Mouse (Mus musculus) stomach, embryonic 14.5 days (tissue): ENCODE data around the gene Trp53i11. TPM values are rescaled to one million over a fixed set of nuclear protein-coding genes. Genes with fewer than 3 reads are reported as not detected.

Experiments
- ATAC-seq: fragments of 200-750 bp; cut with Nextera tagmentation; 2 replicates; pipeline ENCODE4 v1.8.0; 2017; ENCODE audit warnings: low read depth, moderate TSS enrichment; ENCODE audit not compliant: insufficient number of reproducible peaks, insufficient read depth, low FRiP score
- H3K27ac ChIP-seq: fragments of 300-500 bp; sonication (generic); 2 replicates; pipeline ENCODE4 v1.5.1; 2014; ENCODE audit warnings: mild to moderate bottlenecking, low read length, moderate library complexity, mixed read lengths
- H3K27me3 ChIP-seq: fragments of 300-500 bp; sonication (generic); 2 replicates; pipeline ENCODE4 v1.6.1; 2014; ENCODE audit warnings: low read length, control low read depth, mixed read lengths; ENCODE audit not compliant: control insufficient read depth, insufficient read depth
- H3K36me3 ChIP-seq: fragments of 300-500 bp; sonication (generic); 2 replicates; pipeline ENCODE4 v1.6.1; 2014; ENCODE audit warnings: mild to moderate bottlenecking, control low read depth, low read length, moderate library complexity, mixed read lengths; ENCODE audit not compliant: control insufficient read depth, insufficient read depth
- H3K4me1 ChIP-seq: fragments of 300-500 bp; sonication (generic); 2 replicates; pipeline ENCODE4 v1.6.1; 2014; ENCODE audit warnings: low read length, control low read depth, mixed read lengths; ENCODE audit not compliant: control insufficient read depth, insufficient read depth
- H3K4me2 ChIP-seq: fragments of 300-500 bp; sonication (generic); replicated peaks from 2 replicates; pipeline ENCODE4 v1.6.1; 2014; ENCODE audit warnings: low read depth, low read length, control low read depth
- H3K4me3 ChIP-seq: fragments of 300-500 bp; sonication (generic); 2 replicates; pipeline ENCODE4 v1.5.1; 2014; ENCODE audit warnings: low read depth, low read length, control low read depth
- H3K9ac ChIP-seq: fragments of 300-500 bp; sonication (generic); replicated peaks from 2 replicates; pipeline ENCODE4 v1.6.1; 2014; ENCODE audit warnings: low read depth, mild to moderate bottlenecking, control low read depth, low read length, moderate library complexity, mixed read lengths
- H3K9me3 ChIP-seq: fragments of 300-500 bp; sonication (generic); 2 replicates; pipeline ENCODE4 v1.6.1; 2016; ENCODE audit warnings: low read depth, low read length, control low read depth; ENCODE audit not compliant: control insufficient read depth
- WGBS: fragments of 180-500 bp; shearing (Covaris S2); extraction: QIAGEN DNeasy Blood & Tissue Kit; methylation state at CpG from one replicate; pipeline ENCODE4 v1.1.7; 2014; 5-methylcytosine and 5-hydroxymethylcytosine counted together
- polyA plus RNA-seq: library from polyadenylated mRNA; unstranded; fragments of >200 nt; fragmentation: Nextera tagmentation; extraction: Ambion mirVana; gene quantifications from 2 replicates; pipeline ENCODE4 v1.2.1, GENCODE M21; 2014

The Trp53i11 gene
- polyA plus RNA-seq, 1 experiment from 2014 or later: 56.6 TPM

DNA sequence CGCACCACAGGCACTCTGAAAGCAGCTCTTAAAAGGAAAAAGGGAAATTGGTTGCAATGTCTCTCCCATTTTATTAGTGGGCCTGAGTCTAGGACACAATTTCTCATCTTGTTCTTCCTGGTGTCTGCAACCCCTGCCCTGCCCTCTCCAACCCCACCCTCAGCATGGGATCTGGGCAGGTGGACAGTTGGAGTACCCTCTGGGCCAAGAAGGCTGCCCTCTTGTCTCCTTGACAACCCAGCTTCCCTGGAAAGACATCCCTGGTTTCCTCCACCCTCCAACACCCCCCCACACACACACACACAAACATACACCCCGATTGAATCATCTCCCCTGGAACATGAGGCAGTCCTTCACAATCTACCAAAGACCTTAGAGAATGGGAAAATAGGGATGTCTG, 11.6 kb upstream of the Trp53i11 start:
- no peaks in the 10 kb centered on the region for H3K9me3 ChIP-seq
- H3K4me3 ChIP-seq: no peak overlapping the region
- 61% methylated on average over 2 of the region's 2 CpGs for WGBS
- no peaks in the 10 kb centered on the region for H3K36me3 ChIP-seq
- H3K4me1 ChIP-seq: peaks cover 48% of the 10 kb centered on the region
- H3K4me2 ChIP-seq: no peak overlapping the region
- H3K27ac ChIP-seq: no peak overlapping the region
- no peak for ATAC-seq
- no peaks in the 10 kb centered on the region for H3K27me3 ChIP-seq
- no peak overlapping the region for H3K9ac ChIP-seq

DNA sequence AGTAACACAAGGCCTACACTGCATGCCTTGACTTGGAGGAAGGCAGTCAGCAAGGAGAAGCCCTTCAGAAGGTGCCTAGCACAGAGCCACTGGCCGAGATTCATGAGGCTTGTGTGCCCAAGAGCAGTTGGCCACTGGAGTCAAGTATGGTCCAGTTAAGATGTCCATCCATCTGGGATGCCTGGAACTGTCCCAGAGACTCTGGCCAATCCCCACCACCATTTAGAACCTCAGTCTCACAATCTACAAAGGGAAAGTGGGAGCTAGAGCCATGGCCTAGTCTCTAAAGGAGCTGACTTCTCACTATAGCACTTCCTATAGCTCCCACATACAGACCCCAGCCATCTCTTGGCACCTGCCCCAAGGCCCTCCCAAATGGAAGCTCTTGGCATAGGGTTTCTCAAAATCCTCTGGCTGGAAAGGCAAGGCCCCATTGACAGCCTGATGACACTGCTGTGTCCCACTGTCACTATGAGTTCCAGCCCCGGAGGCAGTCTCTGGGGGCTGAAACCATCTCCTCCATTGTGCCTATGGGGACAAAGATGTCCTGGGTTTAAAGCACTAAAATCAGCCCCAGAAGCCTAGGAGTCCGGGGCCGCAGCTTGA, 11.1 kb upstream of the Trp53i11 start:
- H3K27me3 ChIP-seq: no peaks in the 10 kb centered on the region
- no peak overlapping the region for H3K9ac ChIP-seq
- no peak for ATAC-seq
- H3K4me3 ChIP-seq: no peak overlapping the region
- peak overlapping the region; percentile 22; the same call in 1 of the 2 replicates for H3K4me2 ChIP-seq
- no peak overlapping the region for H3K27ac ChIP-seq
- H3K4me1 ChIP-seq: peaks cover 46% of the 10 kb centered on the region
- H3K9me3 ChIP-seq: no peaks in the 10 kb centered on the region
- no peaks in the 10 kb centered on the region for H3K36me3 ChIP-seq
- 34% methylated on average over 4 of the region's 4 CpGs for WGBS

DNA sequence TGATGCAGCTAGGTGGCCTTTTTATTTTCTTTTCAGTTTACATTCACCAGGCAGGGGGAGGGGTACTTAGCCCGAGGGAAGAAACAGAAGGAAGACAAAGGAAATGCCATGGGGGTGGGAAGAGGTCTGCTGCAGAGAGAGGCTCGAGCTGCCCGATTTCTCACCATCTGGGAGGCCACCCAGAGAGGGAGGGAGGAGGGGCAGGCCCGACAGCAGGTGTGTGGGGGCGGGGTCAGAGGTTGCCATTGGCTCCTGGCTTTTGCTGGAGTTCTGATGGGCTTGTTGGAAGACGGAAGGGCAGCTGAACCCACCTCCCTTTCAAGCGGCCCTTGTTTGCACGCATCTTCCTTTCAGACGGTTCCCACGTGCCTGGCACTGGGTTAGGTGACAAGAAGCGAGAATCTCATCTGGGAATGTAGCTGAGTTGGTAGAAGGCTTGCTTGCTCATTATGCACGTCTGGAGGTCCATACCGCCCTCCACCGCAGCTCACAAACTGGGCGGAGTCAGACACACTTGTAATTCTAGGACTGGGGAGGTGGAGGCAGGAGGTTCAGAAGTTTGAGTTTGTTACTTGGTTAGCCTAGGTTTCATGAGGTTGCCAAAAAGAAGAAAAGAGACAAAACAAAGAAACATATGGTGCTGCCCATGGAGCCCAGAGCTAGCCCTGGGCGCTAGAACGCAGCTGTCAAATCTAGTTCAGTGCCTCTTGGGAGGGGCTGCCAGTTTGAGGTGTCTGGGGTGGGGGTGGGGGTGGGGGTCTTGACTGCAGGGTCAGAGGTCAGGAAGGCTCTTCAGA, 10.3 kb upstream of the Trp53i11 start:
- Histone ChIP-seq H3K27me3 (no peaks in the 10 kb centered on the region), H3K4me2 (peak overlapping the region; percentile 22; the same call in 1 of the 2 replicates), H3K27ac (no peak overlapping the region), H3K4me3 (no peak overlapping the region), H3K4me1 (peaks cover 43% of the 10 kb centered on the region), H3K9me3 (no peaks in the 10 kb centered on the region), H3K36me3 (no peaks in the 10 kb centered on the region), H3K9ac (no peak overlapping the region)
- WGBS: 9% methylated on average over 17 of the region's 17 CpGs
- no peak for ATAC-seq

DNA sequence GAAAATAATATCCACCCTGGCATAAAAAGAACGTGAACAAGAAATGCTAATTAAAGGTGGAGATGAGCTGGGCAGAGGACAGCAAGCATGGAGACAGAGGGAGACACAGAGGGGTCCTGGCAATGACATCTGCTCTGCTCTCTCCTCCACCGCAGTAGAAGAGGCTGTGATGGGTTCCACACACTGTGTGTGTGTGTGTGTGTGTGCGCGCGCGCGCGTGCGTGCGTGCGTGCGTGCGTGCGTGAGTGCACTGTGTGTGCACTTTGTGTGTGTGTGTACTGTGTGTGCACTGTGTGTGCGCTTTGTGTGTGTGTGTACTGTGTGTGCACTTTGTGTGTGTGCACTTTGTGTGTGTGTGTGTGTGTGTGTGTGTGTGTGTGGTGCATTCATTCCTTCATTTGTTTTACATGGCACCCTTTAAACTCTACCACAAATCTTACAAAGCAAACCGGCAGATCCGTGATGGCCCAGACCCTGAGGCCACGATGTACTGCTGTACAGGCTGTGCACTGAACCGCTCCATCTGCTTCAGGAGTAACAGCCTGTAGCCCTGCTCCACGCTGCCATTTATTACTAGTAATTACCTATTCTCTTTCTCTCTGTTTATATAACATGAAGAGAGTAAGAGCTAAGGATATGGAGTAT, 9.6 kb upstream of the Trp53i11 start:
- Histone ChIP-seq H3K9me3 (no peaks in the 10 kb centered on the region), H3K4me1 (peaks cover 43% of the 10 kb centered on the region), H3K4me2 (no peak overlapping the region), H3K36me3 (no peaks in the 10 kb centered on the region), H3K9ac (no peak overlapping the region), H3K27ac (no peak overlapping the region), H3K27me3 (no peaks in the 10 kb centered on the region), H3K4me3 (no peak overlapping the region)
- 73% methylated on average over 20 of the region's 20 CpGs for WGBS
- ATAC-seq: no peak

DNA sequence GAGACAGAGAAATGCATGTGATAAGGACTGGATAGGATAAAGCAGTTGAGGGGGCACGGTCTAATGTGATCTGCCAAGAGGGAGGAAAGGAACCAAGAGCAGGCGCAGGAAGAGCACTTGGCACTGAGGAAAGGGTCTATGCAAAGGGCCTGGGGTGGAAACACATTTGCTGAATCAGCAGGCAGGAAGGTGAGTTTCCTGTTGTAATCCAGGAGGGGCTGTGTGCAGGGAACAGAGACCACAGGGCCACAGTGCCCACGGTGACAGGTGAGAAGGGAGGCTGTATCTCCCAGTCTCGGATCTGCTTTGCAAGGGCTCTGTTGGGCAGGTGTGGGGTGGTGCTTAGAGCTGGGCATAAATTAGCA, 9.1 kb upstream of the Trp53i11 start:
- H3K9ac ChIP-seq: no peak overlapping the region
- 74% methylated on average over 4 of the region's 4 CpGs for WGBS
- no peak overlapping the region for H3K4me3 ChIP-seq
- no peak overlapping the region for H3K27ac ChIP-seq
- no peaks in the 10 kb centered on the region for H3K9me3 ChIP-seq
- H3K36me3 ChIP-seq: no peaks in the 10 kb centered on the region
- H3K4me1 ChIP-seq: peaks cover 43% of the 10 kb centered on the region
- H3K4me2 ChIP-seq: no peak overlapping the region
- no peaks in the 10 kb centered on the region for H3K27me3 ChIP-seq
- no peak for ATAC-seq

DNA sequence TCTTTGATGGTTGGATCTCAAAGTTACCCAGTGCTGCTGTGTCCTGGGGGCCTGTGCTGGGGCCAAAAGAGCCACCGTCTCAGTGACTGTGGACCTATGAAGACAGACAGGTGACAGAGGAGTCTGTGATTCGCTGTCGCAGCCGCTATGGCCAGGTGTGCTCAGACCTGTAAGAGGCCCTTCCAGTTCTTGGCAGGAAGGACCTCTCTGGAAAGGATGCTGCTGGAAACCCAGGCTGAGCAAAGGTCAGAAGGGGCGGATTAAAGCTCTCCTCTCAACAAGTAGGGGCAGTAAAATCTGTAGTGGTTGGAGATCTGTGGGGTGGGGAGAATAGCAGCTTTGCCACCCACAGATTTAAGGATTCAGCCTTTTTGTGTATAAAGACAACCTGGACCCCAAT, 7.7 kb upstream of the Trp53i11 start:
- H3K4me2 ChIP-seq: no peak overlapping the region
- H3K9me3 ChIP-seq: no peaks in the 10 kb centered on the region
- no peak for ATAC-seq
- no peak overlapping the region for H3K9ac ChIP-seq
- no peaks in the 10 kb centered on the region for H3K36me3 ChIP-seq
- H3K27me3 ChIP-seq: no peaks in the 10 kb centered on the region
- no peak overlapping the region for H3K4me3 ChIP-seq
- H3K4me1 ChIP-seq: peaks cover 37% of the 10 kb centered on the region
- H3K27ac ChIP-seq: no peak overlapping the region
- WGBS: 61% methylated on average over 5 of the region's 5 CpGs

DNA sequence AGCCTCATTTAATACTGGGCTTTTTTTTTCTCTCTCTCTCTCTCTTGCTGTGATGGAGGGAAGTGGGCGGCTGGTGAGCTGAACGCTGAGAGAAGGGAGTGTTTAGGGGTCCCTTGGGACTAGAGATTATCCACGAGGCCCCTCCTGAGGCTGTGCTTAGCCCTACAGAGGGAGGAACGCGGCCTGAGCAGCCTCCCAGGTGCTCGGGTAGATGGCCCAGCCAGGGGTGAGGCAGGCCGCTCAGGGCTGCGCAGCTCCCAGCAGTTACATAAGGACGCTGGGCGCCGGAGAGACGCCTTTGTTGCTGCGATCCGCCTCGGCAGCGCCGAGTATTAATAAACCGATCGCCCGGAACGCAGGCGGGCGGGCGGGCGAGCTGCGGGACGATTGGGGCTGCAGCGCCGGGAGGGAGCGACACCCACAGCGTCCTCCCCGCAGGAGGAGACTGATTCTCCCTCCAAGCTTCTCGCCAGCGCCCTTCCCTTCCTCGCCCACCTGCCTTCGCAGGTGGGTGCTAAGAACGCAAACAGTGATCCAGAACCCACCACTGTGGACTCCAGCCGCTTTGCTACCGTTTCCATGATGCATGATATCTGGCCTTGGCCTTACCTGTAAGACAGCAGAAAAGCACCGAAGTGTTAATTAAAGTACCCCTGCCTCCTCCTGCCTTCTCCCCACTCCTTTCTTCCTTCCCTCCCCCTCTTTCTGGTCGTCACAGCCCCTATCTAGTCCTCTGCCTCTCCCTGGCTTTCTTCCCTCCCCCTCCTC, 7.1 kb upstream of the Trp53i11 start:
- 5% methylated on average over 41 of the region's 41 CpGs for WGBS
- peak overlapping the region; percentile 20 for H3K4me3 ChIP-seq
- H3K36me3 ChIP-seq: no peaks in the 10 kb centered on the region
- no peaks in the 10 kb centered on the region for H3K9me3 ChIP-seq
- peak overlapping the region; percentile 51 for H3K4me2 ChIP-seq
- no peaks in the 10 kb centered on the region for H3K27me3 ChIP-seq
- peaks cover 33% of the 10 kb centered on the region for H3K4me1 ChIP-seq
- no peak overlapping the region for H3K27ac ChIP-seq
- no peak for ATAC-seq
- H3K9ac ChIP-seq: peak overlapping the region; percentile 28; the same call in 1 of the 2 replicates

DNA sequence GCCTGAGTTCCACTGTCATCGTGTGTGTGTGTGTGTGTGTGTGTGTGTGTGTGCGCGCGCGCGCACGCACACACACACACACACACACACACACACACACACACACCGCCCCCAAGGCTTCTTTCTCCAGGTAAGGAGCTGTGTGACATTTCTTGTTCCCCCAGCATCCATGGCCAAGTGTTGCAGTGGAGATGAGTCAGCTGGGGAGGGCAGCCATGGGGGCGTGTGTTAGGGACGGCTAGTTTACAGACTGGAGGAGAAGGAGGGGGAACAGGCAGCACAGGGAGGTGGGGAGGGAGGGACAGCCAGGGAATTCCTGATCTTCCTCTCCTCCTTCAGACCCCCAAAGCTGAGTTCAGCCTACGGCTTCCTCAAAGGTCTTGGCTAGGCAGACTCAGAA, 4.5 kb upstream of the Trp53i11 start:
- Histone ChIP-seq H3K4me2 (no peak overlapping the region), H3K36me3 (no peaks in the 10 kb centered on the region), H3K27ac (no peak overlapping the region), H3K9me3 (no peaks in the 10 kb centered on the region), H3K4me3 (no peak overlapping the region), H3K4me1 (0 out of 2 replicates have a peak, but pooled peaks cover 10% of the 10 kb centered on the region), H3K27me3 (no peaks in the 10 kb centered on the region), H3K9ac (no peak overlapping the region)
- ATAC-seq: no peak
- 67% methylated on average over 11 of the region's 11 CpGs for WGBS
